Mouse (Mus musculus) ovary, postnatal 36 days (tissue): ENCODE measurements around the gene Rmi2.
"Not testable (repeated sequence)": the region's sequence is repeated elsewhere in the genome, so short reads cannot be mapped to it uniquely, and the experiment has no call there.

Source experiments
- DNase-seq: peaks from one replicate; pipeline ENCODE4 v3.0.0; 2022; ENCODE audit warnings: low spot score, mixed read lengths

The Rmi2 gene

DNA sequence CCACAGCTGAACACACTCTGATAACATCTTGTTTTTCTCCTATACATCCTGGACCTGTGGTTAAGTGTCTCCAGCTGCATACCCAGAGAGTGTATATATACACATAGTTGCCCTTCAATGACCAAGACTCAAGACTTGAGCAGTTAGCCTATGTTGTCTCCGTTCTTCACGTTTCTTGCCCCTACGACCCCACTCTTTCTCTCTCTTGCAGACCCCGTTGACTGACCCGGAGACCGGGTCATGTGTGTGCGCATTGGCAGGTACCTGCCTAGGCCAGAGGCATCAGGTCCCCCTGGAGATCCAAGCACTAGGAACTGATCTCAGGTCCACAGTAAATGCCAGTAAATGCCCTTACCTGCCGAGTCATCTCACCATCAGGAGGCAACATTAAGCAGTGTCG, 7.6 kb upstream of the Rmi2 start:
- DNase-seq: no peak

DNA sequence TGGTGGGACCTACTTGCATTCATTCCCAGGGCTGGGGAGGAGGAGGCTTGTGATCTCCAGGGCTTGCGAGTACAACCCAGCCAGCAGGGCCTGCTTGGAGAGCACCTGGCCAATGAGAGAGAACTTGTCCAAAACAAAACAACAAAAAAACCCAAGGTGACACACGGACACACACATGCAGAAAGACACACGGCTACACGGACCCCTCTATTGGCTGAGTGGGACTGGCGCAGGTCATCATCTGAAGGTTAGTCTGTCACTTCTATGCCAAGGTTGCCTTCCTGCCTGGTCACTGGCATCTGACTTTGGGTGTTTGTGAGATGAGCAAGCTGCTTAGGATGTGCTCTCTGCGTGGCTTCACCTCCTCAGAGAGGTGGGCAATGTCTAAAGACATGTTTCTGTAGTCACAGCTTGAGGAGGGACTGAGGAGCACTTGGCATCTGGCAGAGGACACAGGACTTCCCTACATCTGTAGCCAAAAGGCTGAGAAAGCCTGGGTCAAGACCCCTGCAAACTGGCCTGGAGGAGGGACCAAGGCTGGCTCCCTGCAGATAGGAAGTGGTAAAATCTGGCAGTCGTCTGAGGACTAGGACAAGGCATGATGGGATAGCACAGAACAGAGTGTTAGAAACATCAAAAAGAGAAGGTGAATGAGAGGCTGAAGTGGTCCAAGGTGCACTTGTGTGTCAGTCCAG, 6.9 kb upstream of the Rmi2 start:
- no peak for DNase-seq

DNA sequence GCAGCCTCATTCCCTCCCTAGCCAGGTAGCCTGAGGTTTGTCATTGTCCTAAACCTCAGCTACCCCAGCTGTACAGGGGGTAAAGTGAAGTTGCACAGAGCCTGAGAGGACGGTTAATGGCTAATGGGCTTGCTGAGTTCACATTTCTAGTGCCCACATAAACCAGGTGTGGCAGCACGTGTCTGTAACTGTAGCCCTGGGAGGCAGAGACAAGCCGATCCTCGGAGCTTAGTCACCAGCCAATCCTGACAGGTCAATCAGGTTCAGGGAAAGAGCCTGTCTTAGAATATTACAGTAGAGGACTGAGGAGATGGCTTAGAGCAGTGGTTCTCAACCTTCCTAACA, 6.4 kb upstream of the Rmi2 start:
- no peak for DNase-seq

DNA sequence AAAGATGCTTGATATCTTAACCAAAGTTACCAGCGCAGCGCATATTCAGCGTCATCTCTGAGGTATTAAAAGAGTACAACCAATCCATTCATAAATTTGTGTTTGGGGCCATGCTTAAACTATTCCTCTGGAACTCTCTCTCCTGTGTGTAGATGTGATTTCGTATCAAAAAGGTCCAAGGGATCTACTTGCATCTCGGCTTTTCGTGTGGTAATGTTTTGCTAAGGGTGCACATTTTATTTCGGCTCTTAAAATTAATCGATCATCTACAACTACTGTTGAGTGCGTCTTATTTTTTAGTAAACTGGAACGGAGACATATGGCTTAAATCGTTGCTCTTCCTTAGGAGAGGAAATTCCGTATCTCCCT, 333 bp upstream of the Rmi2 start:
- no peak for DNase-seq

DNA sequence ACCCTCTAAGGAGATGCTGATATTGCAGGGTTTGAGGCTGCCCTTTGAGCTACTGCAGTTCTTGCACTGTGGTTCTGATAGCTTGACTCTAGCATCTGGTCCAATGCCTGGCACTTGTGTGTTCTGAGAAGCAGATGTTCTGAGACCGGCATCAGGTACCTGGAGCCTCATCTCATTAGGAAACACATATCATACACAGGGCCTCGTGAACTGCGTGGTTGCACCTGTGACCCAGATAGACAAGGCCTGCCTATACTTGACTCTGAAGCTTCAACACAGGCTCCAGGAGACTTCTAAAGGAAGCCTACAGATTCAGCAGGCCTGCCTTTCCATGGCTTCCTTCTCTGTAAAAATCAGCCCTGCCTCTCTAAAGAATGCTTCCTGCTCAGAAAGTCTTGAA, 1.5 kb downstream of the Rmi2 start:
- no peak for DNase-seq

DNA sequence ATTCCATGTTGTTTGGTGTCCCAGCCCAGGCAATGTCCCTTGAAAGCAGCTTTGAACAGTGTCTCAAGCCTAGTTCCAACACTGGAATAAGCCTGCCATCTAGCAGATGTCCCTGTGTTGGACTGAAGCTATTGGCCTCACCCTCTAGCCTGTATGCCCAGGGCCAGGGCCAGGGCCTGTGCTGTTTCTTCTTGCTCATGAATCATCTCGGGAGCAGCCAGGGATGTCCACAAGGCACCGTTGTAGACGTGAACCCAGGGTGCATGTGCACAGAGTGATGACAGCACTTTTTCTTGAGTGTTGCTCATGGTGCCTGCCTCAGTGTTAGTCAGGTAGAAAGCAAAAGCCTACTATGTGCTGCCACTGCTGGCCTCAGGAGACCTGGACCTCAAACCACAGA, 2.4 kb downstream of the Rmi2 start:
- no peak for DNase-seq

DNA sequence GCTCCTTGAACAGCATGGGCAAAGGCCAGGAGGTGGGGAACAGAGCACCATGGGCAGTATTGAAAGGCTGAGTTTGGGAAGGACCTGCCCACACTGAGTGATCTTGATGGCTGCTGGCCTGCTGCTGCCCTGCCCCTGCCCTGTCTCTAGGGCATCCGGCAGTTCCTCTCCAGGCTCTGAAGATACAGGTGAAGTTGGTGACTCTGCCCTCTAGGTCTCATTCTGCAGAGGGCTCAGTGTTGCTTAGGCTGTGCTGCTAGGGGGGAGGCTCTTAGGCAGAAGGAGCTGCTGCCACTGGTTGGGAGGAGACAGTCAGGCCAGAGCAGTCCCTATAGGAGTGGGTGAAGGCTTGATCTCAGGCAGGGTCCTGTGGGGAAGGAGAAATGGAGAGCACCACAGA, 3.0 kb downstream of the Rmi2 start:
- DNase-seq: no peak

DNA sequence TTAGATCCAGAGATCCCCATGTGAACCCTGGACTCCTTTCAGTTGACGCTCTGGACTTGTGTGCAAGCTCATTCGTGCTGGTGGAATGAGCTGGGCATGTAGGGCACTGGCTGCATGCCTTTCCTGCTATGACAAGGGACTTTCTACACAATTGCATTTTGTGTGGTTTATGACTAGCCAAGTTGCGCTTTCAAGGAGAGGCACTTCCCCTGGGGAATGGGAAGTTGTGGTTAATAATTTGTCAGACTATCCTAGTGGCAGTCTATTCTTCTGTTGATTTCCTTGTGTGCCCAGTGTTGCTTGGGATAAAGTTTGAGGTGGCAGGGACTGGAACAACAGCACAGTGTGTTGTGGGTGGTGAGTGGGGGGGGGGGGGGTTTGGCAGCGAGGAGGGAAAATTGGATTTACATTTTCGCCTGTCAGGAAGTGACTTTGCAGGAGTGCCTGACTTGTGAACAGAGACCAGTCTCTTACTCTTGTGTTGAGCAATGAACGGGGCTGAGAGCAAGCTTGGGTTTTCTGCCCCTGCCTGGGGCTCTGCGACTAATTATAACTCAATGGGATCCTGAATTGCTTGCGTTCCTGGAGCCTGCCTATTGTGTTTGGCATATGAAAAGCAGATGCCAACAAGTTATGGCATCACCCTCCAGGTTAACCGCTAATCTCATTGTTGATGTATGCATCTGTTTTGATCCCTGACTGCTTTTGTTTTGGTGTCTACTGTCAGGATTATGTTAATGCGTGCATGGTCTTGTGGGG, 3.8 kb downstream of the Rmi2 start:
- DNase-seq: no peak

DNA sequence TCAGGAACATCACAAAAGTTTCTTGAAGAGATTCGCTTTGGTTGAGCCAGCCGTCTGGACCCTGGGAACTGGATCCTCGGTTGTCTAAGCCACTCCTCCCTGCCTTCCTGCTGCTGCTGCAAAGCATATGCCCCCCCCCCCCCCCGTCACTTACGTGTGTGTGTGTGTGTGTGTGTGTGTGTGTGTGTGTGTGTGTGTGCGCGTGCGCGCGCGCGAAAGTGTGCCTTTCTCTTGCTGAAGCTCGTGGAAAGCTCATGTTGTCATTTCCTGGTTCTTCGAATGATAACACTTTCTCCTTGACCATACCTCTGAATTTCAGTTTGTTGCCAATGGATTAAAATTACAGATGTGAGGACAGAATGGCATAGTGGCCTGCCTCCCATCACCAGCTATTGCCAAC, 5.2 kb downstream of the Rmi2 start:
- DNase-seq: no peak

DNA sequence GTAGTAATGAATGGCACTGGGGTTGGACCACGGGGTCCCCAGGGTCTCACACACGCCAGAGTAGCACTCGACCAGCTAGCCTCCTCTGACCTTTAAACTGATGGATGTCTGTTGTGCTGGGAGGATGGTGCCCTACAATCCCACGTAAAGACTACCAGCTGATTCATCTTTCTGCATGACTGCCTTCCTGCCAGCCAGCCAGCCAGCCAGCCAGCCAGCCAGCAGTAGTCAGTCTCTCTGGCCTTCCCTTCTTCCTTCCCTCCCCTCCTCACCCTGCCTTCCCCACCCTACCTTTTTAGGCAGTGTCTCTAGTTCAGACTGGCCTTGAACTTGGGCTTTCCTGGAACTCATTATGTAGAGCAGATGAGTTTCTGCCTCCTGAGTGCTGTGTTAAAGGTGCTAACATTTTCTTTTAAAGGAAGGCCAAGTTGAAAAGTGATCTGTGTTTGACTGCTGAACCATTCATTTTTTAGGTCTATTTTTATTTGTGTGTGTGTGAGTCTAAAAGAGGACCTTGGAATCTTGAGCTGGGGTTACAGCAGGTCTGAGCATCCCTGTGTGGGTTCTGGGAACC, 7.5 kb downstream of the Rmi2 start:
- no peak for DNase-seq

DNA sequence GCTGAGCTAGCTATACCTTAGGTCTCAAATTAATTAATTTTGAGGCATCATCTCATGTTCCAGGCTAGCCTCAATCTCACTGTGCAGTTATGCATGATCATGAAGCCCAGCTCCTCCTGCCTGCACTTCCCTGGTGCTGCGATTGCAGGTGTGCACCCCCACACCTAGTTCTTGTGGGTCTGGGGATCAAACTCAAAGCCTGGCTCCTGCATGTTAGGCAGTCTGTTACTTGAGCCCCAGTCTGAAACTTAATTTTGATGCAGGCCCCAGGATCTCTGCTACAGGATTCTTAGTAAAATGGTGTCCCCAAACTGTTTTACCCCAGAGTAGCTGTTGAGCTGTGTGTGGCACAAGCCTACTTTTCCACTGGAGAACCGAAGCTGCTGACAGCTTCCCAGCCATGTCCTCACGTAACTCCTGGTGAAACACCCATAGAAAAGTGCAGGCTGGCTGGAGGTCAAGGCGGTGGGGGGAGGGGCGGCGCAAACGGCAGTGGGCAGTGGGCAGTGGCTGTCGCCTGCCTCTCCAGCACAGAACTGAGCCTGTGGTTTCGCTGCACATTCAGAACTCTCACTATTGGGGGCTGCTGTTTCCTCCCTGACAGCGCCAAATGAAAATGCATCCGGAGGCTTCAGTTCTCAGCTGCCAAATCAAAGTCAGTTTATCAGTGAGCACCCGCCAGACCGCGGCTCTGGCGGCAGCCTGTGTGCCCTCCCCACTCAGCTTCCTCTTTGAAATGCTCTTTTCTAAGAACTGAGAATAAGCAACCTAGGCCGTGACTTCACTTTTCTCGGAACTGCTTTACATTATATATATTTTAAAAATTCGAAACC, 8.8 kb downstream of the Rmi2 start:
- no peak for DNase-seq

DNA sequence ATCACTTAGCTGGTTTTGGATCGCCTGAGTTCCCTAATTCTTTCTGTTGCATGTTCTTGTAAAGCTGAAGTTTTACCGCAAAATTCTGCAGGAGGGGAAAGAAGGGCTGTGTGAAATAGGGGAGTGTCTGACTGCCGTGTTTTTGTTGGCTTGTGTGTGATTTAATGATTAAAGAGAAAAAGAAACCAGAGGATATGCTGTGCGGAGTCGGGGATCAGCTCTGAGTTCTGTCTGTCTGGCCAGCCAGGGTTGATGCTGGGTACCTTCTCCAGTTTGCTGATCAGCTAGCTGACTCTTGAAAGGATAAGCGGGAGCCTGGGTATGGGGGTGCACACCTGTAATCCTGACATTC, 9.4 kb downstream of the Rmi2 start:
- DNase-seq: no peak

DNA sequence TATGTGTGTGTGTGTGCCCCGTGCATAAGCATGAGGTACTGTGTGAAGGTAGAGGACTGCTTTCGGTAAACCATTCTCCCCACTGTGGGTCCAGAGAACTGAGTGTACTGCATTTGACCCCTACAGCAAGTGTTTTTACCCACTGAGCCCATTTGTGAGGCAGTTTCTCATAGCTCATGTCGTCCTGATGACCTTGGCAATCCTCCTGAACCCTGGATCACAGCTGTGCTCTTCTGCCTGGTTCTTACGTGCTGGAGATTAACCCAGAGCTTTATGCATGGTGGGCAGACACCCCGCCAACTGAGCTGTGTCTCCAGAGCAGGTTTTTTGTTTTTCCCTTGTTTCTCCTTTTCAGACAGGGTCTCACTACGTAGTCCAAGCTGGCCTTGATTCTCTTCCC, 11.1 kb downstream of the Rmi2 start:
- DNase-seq: no peak

DNA sequence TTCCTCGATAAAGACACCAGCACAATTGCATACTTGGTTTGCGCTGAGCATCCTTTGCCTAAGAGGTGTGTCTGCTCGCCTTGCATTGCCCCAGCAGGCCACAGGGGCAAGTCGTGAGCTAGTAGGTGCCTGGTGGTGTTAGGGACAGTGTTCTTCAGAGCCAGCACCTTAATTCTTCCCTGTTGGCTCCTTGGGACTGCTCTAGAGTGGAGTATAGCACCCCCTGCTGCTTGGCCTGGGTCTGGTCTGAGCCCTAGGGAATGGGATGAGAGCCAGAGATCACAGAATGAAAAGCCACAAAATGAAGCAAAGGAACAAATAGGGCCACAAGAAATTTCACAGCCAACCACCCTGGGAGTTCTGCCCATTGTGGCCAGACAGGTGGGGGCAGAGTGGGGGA, 11.6 kb downstream of the Rmi2 start:
- DNase-seq: peak; percentile 62

DNA sequence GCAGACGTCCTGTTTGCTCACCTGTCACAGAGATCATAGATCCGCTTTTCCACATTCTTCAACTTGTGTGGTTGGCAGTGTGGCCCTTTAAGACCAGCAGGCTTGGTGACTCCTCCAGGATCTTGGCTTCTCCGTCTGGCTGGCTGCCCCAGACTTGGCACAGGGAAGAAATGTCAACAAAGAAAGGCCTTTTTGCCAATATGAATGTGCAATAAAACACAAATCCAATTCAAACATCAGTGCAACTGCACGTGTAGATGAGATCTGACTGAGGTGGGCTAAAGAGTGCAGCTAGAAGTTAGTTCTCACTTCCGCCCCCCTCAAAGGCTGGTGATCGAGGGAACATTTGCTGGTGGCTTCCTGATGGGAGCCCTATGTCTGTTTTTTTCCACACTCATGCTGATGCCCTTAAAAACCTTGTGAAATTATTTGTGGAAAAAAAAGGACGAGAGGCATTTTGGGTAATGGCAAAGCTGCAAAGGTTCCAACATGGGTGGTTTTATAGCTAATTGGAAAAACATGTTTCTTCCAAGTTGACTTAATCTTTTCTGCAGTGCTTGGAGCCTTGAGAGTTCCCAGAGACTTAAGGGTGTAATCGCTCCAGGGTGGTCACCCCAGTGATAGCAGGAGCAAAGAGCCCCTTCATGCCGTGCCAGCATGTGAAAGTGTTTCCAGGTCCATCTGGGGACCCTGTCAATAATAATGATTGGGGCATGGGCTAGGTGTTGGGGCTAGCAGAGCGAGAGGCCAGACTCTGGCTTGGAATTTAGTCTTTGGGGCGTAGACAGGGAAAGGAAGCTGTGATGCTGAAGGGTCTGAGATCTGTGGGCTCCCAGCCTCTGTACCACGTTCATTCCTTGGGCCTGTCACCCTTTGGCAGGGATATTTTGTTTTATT, 15.4 kb downstream of the Rmi2 start:
- peak; percentile 78 for DNase-seq

DNA sequence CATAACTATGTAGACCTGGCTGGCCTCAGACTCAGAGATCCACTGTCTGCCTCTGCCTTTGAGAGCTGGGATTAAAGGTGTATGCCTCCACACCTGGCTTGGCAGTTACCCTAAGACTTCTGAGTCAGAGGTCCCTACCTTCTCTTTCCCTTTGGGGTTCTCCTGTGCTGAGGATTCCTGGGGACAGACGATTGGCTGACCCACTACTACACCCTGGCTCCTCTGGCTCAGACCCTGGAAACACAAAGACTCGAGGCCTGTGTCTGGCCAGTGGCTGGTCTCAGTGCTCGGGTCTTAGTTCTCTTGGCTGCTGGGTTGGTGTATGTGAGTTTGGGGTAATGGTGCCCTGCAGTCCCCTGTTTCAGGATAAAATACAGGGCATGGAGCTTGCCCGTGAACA, 16.0 kb downstream of the Rmi2 start:
- DNase-seq: no peak

DNA sequence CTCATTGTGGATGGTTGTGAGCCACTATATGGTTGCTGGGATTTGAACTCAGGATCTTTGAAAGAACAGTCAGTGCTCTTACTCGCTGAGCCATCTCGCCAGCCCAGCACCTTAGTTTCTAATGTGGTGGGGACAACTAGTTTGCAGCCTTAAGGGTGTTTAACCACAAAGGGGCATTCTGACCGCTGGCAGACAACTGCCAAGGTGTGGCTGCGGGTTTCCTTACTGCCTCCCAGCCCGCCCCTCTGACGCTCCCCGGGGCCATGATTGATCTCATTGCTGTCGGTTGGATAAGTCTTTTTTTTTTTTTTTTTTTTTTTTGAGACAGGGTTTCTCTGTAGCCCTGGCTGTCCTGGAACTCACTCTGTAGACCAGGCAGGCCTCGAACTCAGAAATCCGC, 17.4 kb downstream of the Rmi2 start:
- not testable (repeated sequence) for DNase-seq

DNA sequence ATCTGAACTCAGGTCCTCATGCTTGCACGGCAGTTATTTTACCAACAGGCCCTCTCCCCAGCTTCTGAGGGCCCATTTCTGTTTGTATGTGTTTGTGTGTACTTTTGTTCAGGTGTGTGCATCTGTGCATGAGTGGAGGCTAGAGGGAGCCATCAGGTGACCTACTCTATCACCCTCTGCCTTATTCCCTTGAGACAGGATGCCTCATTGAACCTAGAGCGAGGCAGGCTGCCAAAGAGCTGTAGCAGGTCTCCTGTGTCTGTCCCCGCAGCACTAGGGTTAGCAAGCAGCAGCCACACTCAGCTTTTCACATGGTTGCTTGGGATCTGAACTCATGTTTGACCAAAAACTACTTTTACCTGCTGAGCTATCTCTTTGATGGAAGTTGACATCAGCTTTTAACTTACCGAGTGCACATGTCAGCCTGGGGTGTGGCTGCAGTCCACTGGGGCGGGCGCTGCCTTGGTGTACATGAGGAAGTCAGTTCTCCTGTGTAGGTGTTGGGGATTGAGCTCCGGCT, 24.9 kb downstream of the Rmi2 start:
- no peak for DNase-seq

DNA sequence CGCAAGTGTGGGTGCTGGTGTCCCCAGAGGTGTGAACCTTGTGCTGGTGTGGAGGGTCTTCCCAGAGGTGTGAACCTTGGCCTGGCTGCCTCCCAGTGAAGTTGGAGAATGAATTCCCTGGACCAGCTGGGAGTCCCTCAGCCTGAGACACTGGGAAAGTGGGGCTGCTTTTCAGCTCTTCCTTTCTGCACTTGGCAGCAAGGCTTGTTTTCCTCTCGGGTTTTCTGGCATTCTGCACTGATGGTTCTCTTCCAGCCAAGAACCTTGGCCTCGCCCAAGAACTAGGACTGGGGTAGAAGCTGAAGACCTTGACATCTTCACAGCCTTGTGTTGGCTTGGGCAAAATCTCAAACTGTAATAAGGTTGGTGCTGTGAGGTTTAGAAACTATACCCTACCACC, 26.5 kb downstream of the Rmi2 start:
- peak; percentile 49 for DNase-seq

DNA sequence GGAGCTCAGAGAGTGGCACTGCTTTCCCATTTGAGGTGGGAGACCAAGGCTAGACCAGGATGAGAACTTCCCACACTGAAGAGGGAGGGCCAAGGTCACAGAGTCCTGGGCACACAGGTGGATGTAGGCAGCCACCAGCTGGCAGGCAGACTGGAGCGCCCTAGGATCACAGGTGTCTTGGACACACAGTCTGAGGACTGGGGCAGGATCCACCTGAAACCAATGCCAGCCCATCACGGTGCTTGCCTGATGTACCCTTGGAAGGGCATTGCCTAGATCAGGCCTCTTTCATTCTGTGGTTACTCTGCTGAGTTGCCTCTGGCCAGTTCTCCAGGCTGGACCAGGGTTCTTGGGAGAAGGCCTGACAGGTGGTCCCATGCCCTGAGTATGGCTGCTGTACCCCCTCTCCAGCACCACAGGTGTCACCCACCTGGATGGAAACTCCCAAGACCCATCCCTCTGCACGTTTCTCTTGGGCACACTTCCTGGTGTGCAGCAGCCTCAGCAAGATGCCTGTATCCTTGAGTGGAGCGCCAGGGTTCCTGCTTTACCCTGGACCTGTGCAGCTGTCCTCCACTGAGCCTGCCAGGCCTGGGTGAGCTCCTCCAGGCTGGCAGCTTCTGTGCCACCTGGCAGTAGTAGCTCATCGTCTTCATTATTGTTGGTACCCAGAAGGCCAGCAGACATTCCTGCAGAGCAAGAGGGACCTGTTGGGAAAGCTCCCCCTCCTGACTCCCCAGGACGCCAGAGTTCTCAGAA, 30.2 kb downstream of the Rmi2 start:
- no peak for DNase-seq

DNA sequence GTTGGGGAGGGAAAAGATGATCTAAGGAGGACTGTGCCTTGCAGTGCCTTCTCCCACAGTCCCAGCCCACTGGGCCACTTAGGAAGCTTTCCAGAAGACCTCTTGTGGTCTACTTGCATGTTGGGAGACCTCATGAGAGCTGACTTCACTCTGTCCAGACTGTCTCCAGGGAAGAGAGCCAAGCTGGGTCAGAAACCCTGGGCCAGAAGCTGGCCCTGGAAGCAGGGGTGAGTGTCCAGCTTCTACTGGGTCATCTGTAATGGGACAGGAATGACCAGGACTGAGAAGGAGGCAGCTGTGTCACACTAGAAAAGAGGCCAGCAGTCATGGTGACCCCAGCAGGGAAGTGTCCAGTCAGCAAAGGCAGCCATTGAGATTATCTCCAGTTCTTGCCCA, 30.7 kb downstream of the Rmi2 start:
- DNase-seq: no peak
